Mouse (Mus musculus): ENCODE measurements around the gene Disp3.

DNA sequence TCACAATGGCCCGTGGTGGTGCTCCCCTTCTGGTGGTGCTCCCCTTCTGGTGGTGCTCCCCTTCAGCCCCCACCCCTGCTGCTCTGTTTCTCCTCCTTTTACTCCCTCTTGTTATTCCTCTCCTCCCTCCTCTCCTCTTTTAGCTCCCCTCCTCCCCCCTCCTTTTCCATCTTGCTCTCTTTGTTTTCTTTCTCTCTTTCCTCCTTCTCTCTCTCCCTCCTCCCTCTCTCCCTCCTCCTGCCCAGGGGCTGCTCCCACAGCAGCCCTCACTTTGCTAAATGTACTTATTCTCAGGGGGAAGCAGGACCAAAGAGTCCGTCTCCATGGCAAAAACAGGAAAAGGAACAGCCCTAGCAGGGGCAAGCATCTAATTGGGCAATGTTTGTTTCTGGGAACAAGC is 37.3 kb upstream of the Disp3 start:
- TF ChIP-seq CTCF (conservative IDR thresholded peaks at IDR 0.05; ENCODE audit: insufficient read depth, insufficient read length, low read depth, low read length) (no peak), POLR2A (IDR thresholded peaks at IDR 0.05; ENCODE audit: low read depth, low read length) (no peak)
